Mouse (Mus musculus) heart, embryonic 16.5 days (tissue): ENCODE results near the gene Tnxb. TPM values are rescaled to one million over a fixed set of nuclear protein-coding genes. Genes with fewer than 3 reads are reported as not detected.
A peak's percentile ranks its signal among the peaks of the same experiment; 100 is the strongest.

Experiments
- ATAC-seq: fragments of 200-750 bp; cut with Nextera tagmentation; replicated peaks from 2 replicates; pipeline ENCODE4 v1.8.0; 2017; ENCODE audit warnings: moderate number of reproducible peaks; ENCODE audit not compliant: insufficient read depth, low FRiP score; ENCODE audit errors: extremely low read depth
- H3K27ac ChIP-seq: fragments of 300-500 bp; sonication (generic); 2 replicates; pipeline ENCODE4 v1.5.1; 2014; ENCODE audit warnings: mild to moderate bottlenecking, low read length, control low read depth, moderate library complexity
- H3K27me3 ChIP-seq: fragments of 300-500 bp; sonication (generic); 2 replicates; pipeline ENCODE4 v1.6.1; 2014; ENCODE audit warnings: low read length, mixed read lengths; ENCODE audit not compliant: control insufficient read depth, insufficient read depth
- H3K36me3 ChIP-seq: fragments of 300-500 bp; sonication (generic); 2 replicates; pipeline ENCODE4 v1.6.1; 2014; ENCODE audit not compliant: control insufficient read depth, insufficient read depth
- H3K4me1 ChIP-seq: fragments of 300-500 bp; sonication (generic); 2 replicates; pipeline ENCODE4 v1.6.1; 2014; ENCODE audit warnings: low read length, mixed read lengths; ENCODE audit not compliant: control insufficient read depth, insufficient read depth
- H3K4me2 ChIP-seq: fragments of 300-500 bp; sonication (generic); 2 replicates; pipeline ENCODE4 v1.6.1; 2014; ENCODE audit warnings: low read depth, mild to moderate bottlenecking, control low read depth, low read length
- H3K4me3 ChIP-seq: fragments of 300-500 bp; sonication (generic); 2 replicates; pipeline ENCODE4 v1.5.1; 2014; ENCODE audit warnings: mild to moderate bottlenecking, control low read depth, low read length
- H3K9ac ChIP-seq: fragments of 300-500 bp; sonication (generic); 2 replicates; pipeline ENCODE4 v1.6.1; 2014; ENCODE audit warnings: low read length, control low read depth
- H3K9me3 ChIP-seq: fragments of 300-500 bp; sonication (generic); replicated peaks from 2 replicates; pipeline ENCODE4 v1.6.1; 2016; ENCODE audit warnings: low read length; ENCODE audit not compliant: control insufficient read depth
- WGBS: fragments of 180-500 bp; shearing (Covaris S2); extraction: QIAGEN DNeasy Blood & Tissue Kit; methylation state at CpG from one replicate; pipeline ENCODE4 v1.1.7; 2014; 5-methylcytosine and 5-hydroxymethylcytosine counted together
- polyA plus RNA-seq: library from polyadenylated mRNA; unstranded; fragments of >200 nt; fragmentation: Nextera tagmentation; extraction: Ambion mirVana; gene quantifications from 2 replicates; pipeline ENCODE4 v1.2.1, GENCODE M21; 2015

The Tnxb gene
- polyA plus RNA-seq, 1 experiment from 2014 or later: 2.5 TPM

DNA sequence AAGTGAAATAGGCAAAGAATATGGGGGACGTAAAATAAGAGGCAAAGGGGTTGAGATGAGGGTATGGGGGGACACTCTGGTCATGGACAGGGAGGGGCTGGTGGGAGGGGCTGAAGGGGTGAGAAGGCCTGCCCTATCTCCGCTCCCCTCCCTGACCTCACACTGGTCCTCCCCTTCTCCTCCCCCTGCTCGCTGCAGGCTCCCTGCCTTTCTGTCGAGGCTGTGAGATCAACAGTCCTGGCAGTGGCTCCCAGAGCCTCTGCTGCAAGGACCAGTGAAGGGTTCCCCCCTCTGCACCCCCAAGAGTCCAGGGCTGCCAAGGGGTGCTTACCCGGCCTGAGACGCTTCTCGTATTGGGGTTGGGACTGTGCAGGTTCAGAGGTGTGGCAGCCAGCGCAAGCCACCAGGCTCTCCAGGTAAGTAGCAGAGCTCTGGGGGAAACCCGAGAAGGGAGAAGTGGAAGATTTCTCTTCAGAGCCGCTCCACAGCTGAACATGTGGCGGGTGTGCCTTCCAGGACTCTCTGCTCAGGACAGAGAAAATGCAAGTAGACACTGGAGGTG lies 10.0 kb upstream of the Tnxb start:
- Histone ChIP-seq H3K27ac (no peak overlapping the region), H3K4me2 (peak overlapping the region; percentile 7; the same call in 1 of the 2 replicates), H3K9me3 (no peaks in the 10 kb centered on the region), H3K4me1 (peaks cover 19% of the 10 kb centered on the region), H3K4me3 (peak overlapping the region; percentile 31), H3K9ac (no peak overlapping the region), H3K27me3 (0 out of 2 replicates have a peak, but pooled peaks cover 3% of the 10 kb centered on the region), H3K36me3 (no peaks in the 10 kb centered on the region)
- no peak for ATAC-seq
- 31% methylated on average over 11 of the region's 11 CpGs for WGBS

DNA sequence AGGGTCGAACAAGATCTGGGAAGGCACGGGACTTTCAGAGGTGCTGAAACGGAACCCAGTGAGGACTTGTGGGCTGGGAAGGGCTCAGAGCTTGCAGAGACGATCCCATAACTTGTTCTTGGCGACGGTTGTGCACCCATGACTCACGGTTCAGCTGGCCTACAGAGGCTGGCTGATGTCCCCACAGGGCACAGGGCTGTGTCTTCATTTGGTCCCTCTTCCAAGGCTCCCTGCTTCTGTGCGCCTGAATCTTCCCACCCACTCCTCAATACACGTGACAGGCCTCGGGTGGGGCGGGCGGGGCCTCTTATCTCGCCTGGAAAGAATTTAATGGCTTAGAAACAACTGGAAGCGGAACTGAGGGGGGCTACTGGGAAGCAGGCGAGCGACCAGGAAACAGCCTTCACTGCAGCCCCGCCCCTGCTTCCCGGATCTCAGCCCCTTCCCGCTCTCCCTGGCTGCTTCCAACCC lies 9.2 kb upstream of the Tnxb start:
- H3K4me3 ChIP-seq: peak overlapping the region; percentile 38
- H3K4me2 ChIP-seq: peak overlapping the region; percentile 39
- peak overlapping the region; percentile 37; the same call in 1 of the 2 replicates for H3K27ac ChIP-seq
- peaks cover 10% of the 10 kb centered on the region for H3K4me1 ChIP-seq
- H3K36me3 ChIP-seq: no peaks in the 10 kb centered on the region
- no peak overlapping the region for H3K9ac ChIP-seq
- 3% methylated on average over 19 of the region's 19 CpGs for WGBS
- no peaks in the 10 kb centered on the region for H3K9me3 ChIP-seq
- ATAC-seq: peak; percentile 43; the same call in 1 of the 2 replicates
- peaks cover 6% of the 10 kb centered on the region for H3K27me3 ChIP-seq

DNA sequence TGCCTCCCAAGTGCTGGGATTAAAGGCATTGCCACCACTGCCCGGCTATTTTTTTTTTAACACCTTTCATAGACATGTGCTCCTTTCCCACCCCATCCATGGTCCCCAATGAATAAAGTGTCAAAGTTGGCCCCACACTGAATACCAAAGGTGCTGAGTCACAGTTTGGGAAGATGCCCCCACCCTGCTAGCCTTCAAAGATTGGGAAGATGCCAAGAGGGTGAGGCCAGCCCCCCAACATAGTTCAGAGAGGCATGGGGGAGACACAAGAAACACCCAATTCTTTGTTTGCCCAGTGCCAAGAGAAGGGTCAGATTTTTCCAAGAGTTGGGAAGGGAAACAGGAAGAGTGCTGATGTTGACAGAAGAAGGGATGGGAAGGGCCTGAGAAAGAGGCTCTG lies 7.9 kb upstream of the Tnxb start:
- Histone ChIP-seq H3K27me3 (peaks cover 6% of the 10 kb centered on the region), H3K36me3 (no peaks in the 10 kb centered on the region), H3K9ac (no peak overlapping the region), H3K27ac (no peak overlapping the region), H3K4me1 (peaks cover 9% of the 10 kb centered on the region; the same call in 1 of the 2 replicates), H3K4me2 (no peak overlapping the region), H3K4me3 (no peak overlapping the region), H3K9me3 (no peaks in the 10 kb centered on the region)
- WGBS: 77% methylated on average over 1 of the region's 1 CpGs
- no peak for ATAC-seq

DNA sequence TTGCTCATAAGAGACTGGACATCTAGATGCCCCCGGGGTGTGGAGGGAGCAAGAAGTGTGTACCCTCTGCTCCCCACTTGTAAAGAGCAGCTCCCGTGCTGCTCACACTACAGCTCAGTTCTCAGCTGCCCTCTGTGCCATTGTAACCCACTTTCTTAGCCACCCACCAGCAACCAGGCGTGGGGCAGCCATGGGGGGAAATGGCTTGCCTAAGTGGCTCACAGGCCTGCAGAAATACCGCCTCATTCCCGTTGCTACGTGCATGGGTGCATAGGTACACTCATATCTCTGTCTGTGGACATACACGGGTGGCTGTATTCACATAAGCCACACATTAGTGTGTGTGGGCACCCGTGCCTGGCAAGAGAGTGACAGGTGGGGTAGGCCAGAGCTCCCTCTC lies 7.4 kb upstream of the Tnxb start:
- Histone ChIP-seq H3K4me3 (no peak overlapping the region), H3K27ac (no peak overlapping the region), H3K36me3 (no peaks in the 10 kb centered on the region), H3K9ac (no peak overlapping the region), H3K4me1 (peaks cover 9% of the 10 kb centered on the region; the same call in 1 of the 2 replicates), H3K4me2 (no peak overlapping the region), H3K9me3 (no peaks in the 10 kb centered on the region), H3K27me3 (peaks cover 6% of the 10 kb centered on the region)
- no peak for ATAC-seq
- 79% methylated on average over 8 of the region's 8 CpGs for WGBS

DNA sequence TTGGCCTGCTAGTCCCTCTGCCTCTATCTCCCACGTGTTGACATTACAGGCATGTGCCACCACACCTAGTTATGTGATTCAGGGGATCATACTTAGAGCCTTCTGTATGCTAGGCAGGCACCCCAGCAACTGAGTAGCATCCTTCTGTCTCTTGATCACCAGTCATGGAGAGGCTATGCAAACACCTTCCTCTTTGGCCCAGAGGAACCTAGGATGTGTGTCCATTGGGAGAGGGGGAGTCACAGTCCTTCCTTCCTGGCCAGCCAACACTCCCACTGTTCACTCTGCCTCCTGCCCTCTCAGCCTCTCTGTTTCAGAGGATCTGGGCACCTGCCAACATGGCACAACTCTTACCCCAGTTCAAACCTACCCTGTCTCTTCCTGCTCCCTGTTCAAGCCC lies 6.8 kb upstream of the Tnxb start:
- ATAC-seq: no peak
- Histone ChIP-seq H3K4me3 (no peak overlapping the region), H3K4me1 (peaks cover 9% of the 10 kb centered on the region; the same call in 1 of the 2 replicates), H3K27ac (no peak overlapping the region), H3K9ac (no peak overlapping the region), H3K4me2 (no peak overlapping the region), H3K36me3 (no peaks in the 10 kb centered on the region), H3K9me3 (no peaks in the 10 kb centered on the region), H3K27me3 (peaks cover 6% of the 10 kb centered on the region)
- WGBS: 35% methylated on average over 1 of the region's 1 CpGs

DNA sequence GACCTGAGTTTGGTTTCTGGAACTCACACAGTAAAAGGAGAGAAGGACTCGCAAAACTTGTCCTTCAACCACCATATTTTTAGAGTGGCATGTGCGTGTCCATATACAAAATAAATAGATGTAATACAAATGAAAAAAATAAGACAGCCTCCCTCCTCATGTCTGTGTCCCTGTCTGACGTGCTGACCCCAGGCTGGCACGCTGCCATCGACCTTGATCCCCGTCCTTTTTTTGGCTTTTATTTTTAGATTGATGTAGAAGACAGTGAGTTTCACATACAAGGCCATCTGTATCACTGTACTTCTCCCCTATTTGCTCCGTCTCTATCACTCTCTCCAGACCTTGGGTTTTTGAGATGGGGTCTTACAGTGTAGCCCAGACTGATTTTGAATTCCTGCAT lies 5.9 kb upstream of the Tnxb start:
- H3K27me3 ChIP-seq: peaks cover 11% of the 10 kb centered on the region
- no peaks in the 10 kb centered on the region for H3K9me3 ChIP-seq
- no peaks in the 10 kb centered on the region for H3K36me3 ChIP-seq
- H3K4me3 ChIP-seq: no peak overlapping the region
- no peak overlapping the region for H3K27ac ChIP-seq
- no peak for ATAC-seq
- WGBS: 47% methylated on average over 7 of the region's 7 CpGs
- peaks cover 9% of the 10 kb centered on the region; the same call in 1 of the 2 replicates for H3K4me1 ChIP-seq
- no peak overlapping the region for H3K4me2 ChIP-seq
- H3K9ac ChIP-seq: no peak overlapping the region

DNA sequence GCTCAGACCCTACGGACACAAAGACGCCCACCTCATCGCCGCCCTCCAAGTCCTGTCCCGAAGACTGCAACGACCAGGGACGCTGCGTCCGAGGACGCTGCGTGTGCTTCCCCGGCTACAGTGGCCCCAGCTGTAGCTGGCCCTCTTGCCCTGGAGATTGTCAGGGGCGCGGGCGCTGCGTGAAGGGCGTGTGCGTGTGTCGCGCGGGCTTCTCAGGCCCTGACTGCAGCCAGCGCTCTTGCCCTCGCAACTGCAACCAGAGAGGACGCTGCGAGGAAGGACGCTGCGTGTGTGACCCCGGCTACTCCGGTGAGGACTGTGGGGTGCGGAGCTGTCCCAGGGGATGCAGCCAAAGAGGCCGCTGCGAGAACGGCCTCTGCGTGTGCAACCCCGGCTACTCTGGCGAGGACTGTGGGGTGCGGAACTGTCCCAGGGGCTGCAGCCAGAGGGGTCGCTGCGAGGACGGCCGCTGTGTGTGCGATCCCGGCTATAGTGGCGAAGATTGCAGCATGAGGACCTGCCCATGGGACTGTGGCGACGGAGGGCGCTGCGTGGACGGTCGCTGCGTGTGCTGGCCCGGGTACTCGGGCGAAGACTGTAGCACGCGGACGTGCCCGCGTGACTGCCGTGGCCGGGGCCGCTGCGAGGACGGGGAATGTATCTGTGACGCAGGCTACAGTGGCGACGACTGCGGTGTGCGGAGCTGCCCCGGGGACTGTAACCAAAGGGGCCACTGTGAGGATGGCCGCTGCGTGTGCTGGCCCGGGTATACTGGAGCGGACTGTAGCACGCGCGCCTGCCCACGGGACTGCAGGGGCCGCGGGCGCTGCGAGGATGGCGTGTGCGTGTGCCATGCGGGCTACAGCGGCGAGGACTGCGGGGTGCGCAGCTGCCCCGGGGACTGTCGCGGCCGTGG lies 1.1 kb downstream of the Tnxb start:
- no peaks in the 10 kb centered on the region for H3K9me3 ChIP-seq
- H3K4me1 ChIP-seq: peaks cover 12% of the 10 kb centered on the region
- ATAC-seq: peak; percentile 47; the same call in 1 of the 2 replicates
- H3K4me3 ChIP-seq: peak overlapping the region; percentile 41
- H3K4me2 ChIP-seq: peak overlapping the region; percentile 60
- no peak overlapping the region for H3K27ac ChIP-seq
- WGBS: 12% methylated on average over 93 of the region's 93 CpGs
- peaks cover 51% of the 10 kb centered on the region for H3K27me3 ChIP-seq
- no peak overlapping the region for H3K9ac ChIP-seq
- no peaks in the 10 kb centered on the region for H3K36me3 ChIP-seq

DNA sequence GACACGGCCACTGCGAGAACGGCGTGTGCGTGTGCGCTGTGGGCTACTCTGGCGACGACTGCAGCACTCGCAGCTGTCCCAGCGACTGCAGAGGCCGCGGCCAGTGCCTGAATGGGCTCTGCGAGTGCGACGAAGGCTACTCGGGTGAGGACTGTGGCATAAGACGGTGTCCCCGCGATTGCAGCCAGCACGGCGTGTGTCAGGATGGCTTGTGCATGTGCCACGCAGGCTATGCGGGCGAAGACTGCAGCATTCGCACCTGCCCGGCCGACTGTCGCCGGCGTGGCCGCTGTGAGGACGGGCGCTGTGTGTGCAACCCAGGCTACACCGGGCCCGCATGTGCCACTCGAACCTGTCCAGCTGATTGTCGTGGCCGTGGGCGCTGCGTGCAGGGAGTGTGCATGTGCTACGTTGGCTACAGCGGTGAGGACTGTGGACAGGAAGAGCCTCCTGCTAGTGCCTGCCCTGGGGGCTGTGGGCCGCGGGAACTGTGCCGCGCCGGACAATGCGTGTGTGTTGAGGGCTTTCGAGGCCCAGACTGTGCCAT lies 2.0 kb downstream of the Tnxb start:
- no peaks in the 10 kb centered on the region for H3K9me3 ChIP-seq
- H3K4me3 ChIP-seq: peak overlapping the region; percentile 41
- 29% methylated on average over 49 of the region's 49 CpGs for WGBS
- no peak for ATAC-seq
- no peaks in the 10 kb centered on the region for H3K36me3 ChIP-seq
- H3K4me2 ChIP-seq: peak overlapping the region; percentile 60
- no peak overlapping the region for H3K9ac ChIP-seq
- no peak overlapping the region for H3K27ac ChIP-seq
- H3K27me3 ChIP-seq: peaks cover 56% of the 10 kb centered on the region
- peaks cover 12% of the 10 kb centered on the region for H3K4me1 ChIP-seq

DNA sequence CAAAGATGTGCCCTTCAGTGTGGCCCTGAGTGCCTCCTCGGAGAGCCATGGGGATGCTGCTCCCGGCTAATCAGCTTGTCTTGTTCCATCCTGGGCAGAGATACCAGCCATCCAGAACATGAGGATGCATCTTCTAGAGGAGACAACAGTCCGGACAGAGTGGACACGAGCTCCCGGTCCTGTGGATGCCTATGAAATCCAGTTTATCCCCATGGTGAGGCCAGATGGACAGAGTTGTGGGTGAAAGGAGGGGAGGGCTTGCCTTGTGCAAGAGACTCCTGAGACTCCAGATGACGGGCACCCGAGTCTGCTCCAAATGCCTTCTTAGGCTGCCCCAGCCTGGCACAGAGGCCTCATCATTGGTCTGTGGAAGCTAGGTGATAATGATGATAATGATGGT lies 2.8 kb downstream of the Tnxb start:
- Histone ChIP-seq H3K9me3 (no peaks in the 10 kb centered on the region), H3K4me3 (no peak overlapping the region), H3K4me1 (peaks cover 12% of the 10 kb centered on the region), H3K27ac (no peak overlapping the region), H3K9ac (no peak overlapping the region), H3K36me3 (no peaks in the 10 kb centered on the region), H3K27me3 (peaks cover 56% of the 10 kb centered on the region), H3K4me2 (no peak overlapping the region)
- ATAC-seq: no peak
- 81% methylated on average over 7 of the region's 7 CpGs for WGBS
